Mouse (Mus musculus) forebrain, embryonic 15.5 days (tissue): Measurements from ENCODE around the gene Ptprq. TPM values are rescaled to one million over a fixed set of nuclear protein-coding genes. Genes with fewer than 3 reads are reported as not detected.

Source experiments
- ATAC-seq: fragments of 200-750 bp; cut with Nextera tagmentation; replicated peaks from 2 replicates; pipeline ENCODE4 v1.8.0; 2017; ENCODE audit warnings: mild to moderate bottlenecking, moderate TSS enrichment, moderate library complexity
- H3K27ac ChIP-seq: fragments of 300-500 bp; sonication (generic); replicated peaks from 2 replicates; pipeline ENCODE4 v1.5.1; 2015; ENCODE audit warnings: mild to moderate bottlenecking, inconsistent platforms
- H3K27me3 ChIP-seq: fragments of 300-500 bp; sonication (generic); 2 replicates; pipeline ENCODE4 v1.6.1; 2015; ENCODE audit warnings: inconsistent platforms
- H3K36me3 ChIP-seq: fragments of 300-500 bp; sonication (generic); 2 replicates; pipeline ENCODE4 v1.6.1; 2015; ENCODE audit warnings: mild to moderate bottlenecking, inconsistent platforms
- H3K4me1 ChIP-seq: fragments of 300-500 bp; sonication (generic); 2 replicates; pipeline ENCODE4 v1.6.1; 2015; ENCODE audit warnings: inconsistent platforms
- H3K4me2 ChIP-seq: fragments of 300-500 bp; sonication (generic); replicated peaks from 2 replicates; pipeline ENCODE4 v1.6.1; 2015; ENCODE audit warnings: mild to moderate bottlenecking, inconsistent platforms
- H3K4me3 ChIP-seq: fragments of 300-500 bp; sonication (generic); 2 replicates; pipeline ENCODE4 v1.5.1; 2015; ENCODE audit warnings: mild to moderate bottlenecking, inconsistent platforms
- H3K9ac ChIP-seq: fragments of 300-500 bp; sonication (generic); replicated peaks from 2 replicates; pipeline ENCODE4 v1.6.1; 2015; ENCODE audit warnings: mild to moderate bottlenecking, inconsistent platforms
- H3K9me3 ChIP-seq: fragments of 300-500 bp; sonication (generic); 2 replicates; pipeline ENCODE4 v1.6.1; 2016; ENCODE audit warnings: inconsistent platforms
- WGBS: fragments of 180-500 bp; shearing (Covaris S2); methylation state at CpG from one replicate; pipeline ENCODE4 v1.1.7; 2015; ENCODE audit warnings: mixed read lengths; 5-methylcytosine and 5-hydroxymethylcytosine counted together
- microRNA-seq: library from miRNA; unstranded; fragments of <30 nt; microRNA quantifications from one replicate; pipeline ENCODE4, GENCODE M21; 2016
- polyA plus RNA-seq: library from polyadenylated mRNA; unstranded; fragments of >200 nt; fragmentation: Nextera tagmentation; extraction: Ambion mirVana; gene quantifications from 2 replicates; pipeline ENCODE4 v1.2.1, GENCODE M21; 2015

Ptprq gene
- polyA plus RNA-seq, 1 experiment from 2014 or later, result 0.11 TPM

- no peak overlapping the region for H3K9ac ChIP-seq
- ATAC-seq, result no peak
- H3K27ac ChIP-seq, result no peak overlapping the region
- no peak overlapping the region for H3K4me2 ChIP-seq
- H3K36me3 ChIP-seq, result no peaks in the 10 kb centered on the region
- H3K4me3 ChIP-seq, result no peak overlapping the region
- H3K4me1 ChIP-seq, result no peaks in the 10 kb centered on the region
- no peaks in the 10 kb centered on the region for H3K9me3 ChIP-seq
- H3K27me3 ChIP-seq, result no peaks in the 10 kb centered on the region
- 77% methylated on average over 5 of the region's 5 CpGs for WGBS
Measured at GRCm38 (mm10) chr10:107471712-107472111, 248.1 kb downstream of the Ptprq start.

DNA sequence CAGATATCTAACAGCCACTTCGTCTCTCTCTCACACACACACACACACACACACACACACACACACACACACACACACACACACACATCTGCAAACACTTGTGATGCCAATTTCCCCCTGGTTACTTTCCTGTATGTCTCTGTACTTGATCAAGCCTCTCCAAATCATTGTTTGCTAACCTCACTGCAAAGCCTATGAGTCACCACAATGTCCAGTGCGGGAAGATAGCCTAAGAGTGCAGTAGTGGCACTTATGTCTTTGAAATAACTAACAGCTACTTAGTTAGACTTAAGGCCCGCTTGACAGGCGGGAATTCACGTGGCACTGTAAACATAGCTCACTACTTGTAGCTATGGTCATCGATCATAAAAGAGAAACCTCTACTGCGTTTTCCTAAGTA, 252.0 kb downstream of the Ptprq start:
- H3K9me3 ChIP-seq, result no peaks in the 10 kb centered on the region
- no peak overlapping the region for H3K4me2 ChIP-seq
- no peaks in the 10 kb centered on the region for H3K36me3 ChIP-seq
- H3K4me3 ChIP-seq, result no peak overlapping the region
- 88% methylated on average over 7 of the region's 7 CpGs for WGBS
- H3K27ac ChIP-seq, result no peak overlapping the region
- H3K4me1 ChIP-seq, result no peaks in the 10 kb centered on the region
- H3K27me3 ChIP-seq, result no peaks in the 10 kb centered on the region
- H3K9ac ChIP-seq, result no peak overlapping the region
- no peak for ATAC-seq

Small RNAs within 50 kb of the gene (microRNA-seq; reads per million reads assigned to microRNA genes)
- gene Gm44403, result not detected

Other genes with a start within 250 kb of the Ptprq start
- gene Myf5, start 233.9 kb downstream of the Ptprq start, polyA plus RNA-seq, result not detected in 2 replicates
- gene Myf6, start 225.3 kb downstream of the Ptprq start, polyA plus RNA-seq, result not detected in 2 replicates
- gene Otogl, start 192.1 kb upstream of the Ptprq start, polyA plus RNA-seq, result 0.05 and 0.06 TPM in 2 replicates